8 mouse cellular contexts compared by ENCODE assay signal in the genomic region with DNA sequence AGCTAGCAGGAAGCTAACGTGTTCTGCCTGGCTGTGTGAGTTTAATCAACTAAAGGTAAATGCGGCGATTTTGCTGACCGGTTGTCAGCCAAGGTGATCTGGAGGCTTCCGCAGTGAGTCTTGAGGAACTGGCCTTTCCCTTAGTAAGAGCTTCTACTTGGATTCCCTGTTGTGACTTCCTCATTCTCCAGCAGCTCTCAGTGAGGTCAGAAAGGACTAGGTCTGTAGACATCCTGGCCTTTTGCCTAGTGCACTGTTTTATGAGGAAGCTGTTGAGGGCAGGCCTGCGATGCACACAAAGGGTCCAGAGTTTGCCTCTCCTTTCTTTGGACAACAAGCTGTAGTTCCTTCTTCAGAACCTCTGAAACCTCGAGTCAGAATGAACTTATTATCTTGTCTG. TPM values are rescaled to one million over a fixed set of nuclear protein-coding genes. Genes with fewer than 3 reads are reported as not detected.
A peak's percentile ranks its signal among the peaks of the same experiment; 100 is the strongest.
DNase-seq lines count a peak whose midpoint lies in the region; ATAC-seq lines count a peak whose summit lies in the region.

No protein-coding gene starts in this region.

- H3K4me3 ChIP-seq in stomach, embryonic 15.5 days (replicated peaks), result no peak overlapping the region

- no peaks in the 10 kb centered on the region for H3K9me3 ChIP-seq in stomach, embryonic 15.5 days

- H3K36me3 ChIP-seq in stomach, embryonic 15.5 days, result 0 out of 2 replicates have a peak, but pooled peaks cover under 1% of the 10 kb centered on the region

- DNase-seq in gastrocnemius, postnatal 25 days, result peak; percentile 16
- DNase-seq in gastrocnemius, adult 8-10 months (ENCODE audit: low spot score in 2 of 2), result no peak
- peak; percentile 19 for DNase-seq in ovary, adult 18-20 months (ENCODE audit: low spot score)
- no peak for DNase-seq in ovary, postnatal 14 days (ENCODE audit: low spot score)
- peak; percentile 28 for DNase-seq in kidney, postnatal 10 days
- no peak for DNase-seq in B cell, adult 2 months

- 68% methylated on average over 7 of the region's 7 CpGs for WGBS in stomach, embryonic 15.5 days

- peaks cover 14% of the 10 kb centered on the region for H3K4me1 ChIP-seq in stomach, embryonic 15.5 days

- no peak overlapping the region for H3K9ac ChIP-seq in stomach, embryonic 15.5 days

- H3K27ac ChIP-seq in stomach, embryonic 15.5 days, result peak overlapping the region; percentile 36; the same call in 1 of the 2 replicates

- no peaks in the 10 kb centered on the region for H3K27me3 ChIP-seq in stomach, embryonic 15.5 days (replicated peaks)

- no peak overlapping the region for H3K4me2 ChIP-seq in stomach, embryonic 15.5 days

- no peak for ATAC-seq in stomach, embryonic 15.5 days (ENCODE audit: insufficient read depth, low FRiP score, low read depth)
- ATAC-seq in inflammation-experienced regulatory T-cells, adult 6 months, result no peak

RNA-seq across cellular contexts. Expression of gene Bcar3, which starts 3.2 kb away (rescaled TPM):
- 1 to 10 TPM; 3.4 to 4.4 TPM for total RNA-seq in gastrocnemius, postnatal 25 days (2021)
- total RNA-seq in gastrocnemius, adult 8-10 months (2022), result 1 to 10 TPM; 3.3 to 8.9 (median 4.4) TPM
- 14.1 and 15.8 TPM in 2 replicates for polyA plus RNA-seq in stomach, embryonic 15.5 days (2015; fragmentation: Nextera tagmentation; extraction: Ambion mirVana)
- under 1 TPM in 1 of 3 experiments, not detected in 2; 0.58 TPM for polyA plus RNA-seq in inflammation-experienced regulatory T-cells, adult 6 months (2017; shearing (Covaris generic))

RNA-seq across cellular contexts. Expression of gene Dnttip2, which starts 16.5 kb away (rescaled TPM):
- 10 to 100 TPM; 17.4 to 21.9 TPM for total RNA-seq in gastrocnemius, postnatal 25 days (2021)
- 10 to 100 TPM; 25.0 to 33.4 (median 29.7) TPM for total RNA-seq in gastrocnemius, adult 8-10 months (2022)
- polyA plus RNA-seq in stomach, embryonic 15.5 days (2015; fragmentation: Nextera tagmentation; extraction: Ambion mirVana), result 63.5 and 72.7 TPM in 2 replicates
- polyA plus RNA-seq in inflammation-experienced regulatory T-cells, adult 6 months (2017; shearing (Covaris generic)), result 100 to 1,000 TPM; 101 to 118 (median 101) TPM

RNA-seq across cellular contexts. Expression of gene Gclm, which starts 45.3 kb away (rescaled TPM):
- 10 to 100 TPM; 21.3 to 21.7 TPM for total RNA-seq in gastrocnemius, postnatal 25 days (2021)
- 10 to 100 TPM; 22.7 to 40.7 (median 35.6) TPM for total RNA-seq in gastrocnemius, adult 8-10 months (2022)
- 82.8 and 119 TPM in 2 replicates for polyA plus RNA-seq in stomach, embryonic 15.5 days (2015; fragmentation: Nextera tagmentation; extraction: Ambion mirVana)
- polyA plus RNA-seq in inflammation-experienced regulatory T-cells, adult 6 months (2017; shearing (Covaris generic)), result 10 to 100 TPM in 1 of 3 experiments, 1 to 10 TPM in 2; 5.8 to 10.5 (median 9.3) TPM

Comparison
In these comparisons a context has a peak if more than half of its experiments do, and no peak if none do; other contexts are left out.
1. DNase-seq: peak in gastrocnemius, postnatal 25 days (single experiment), ovary, adult 18-20 months (single experiment) and kidney, postnatal 10 days (single experiment); none in gastrocnemius, adult 8-10 months (0 of 2), ovary, postnatal 14 days (single experiment) and B cell, adult 2 months (0 of 2).